Mouse (Mus musculus) layer of hippocampus, adult 18-20 months (tissue): Measurements from ENCODE around the gene Grm8. TPM values are rescaled to one million over a fixed set of nuclear protein-coding genes. Genes with fewer than 3 reads are reported as not detected.

Experiments used
- DNase-seq, 2 experiments: peaks; one replicate each; pipeline ENCODE4 v3.0.0; 2022; ENCODE audit warnings: low spot score in 2 of 2
- long read RNA-seq: library from polyadenylated mRNA; stranded (forward); transcript quantifications from one replicate; pipeline ENCODE4 v2.0.0, GENCODE M21; 2021
- total RNA-seq, 2 experiments: library from RNA; stranded (reverse); gene quantifications; 2 replicates each; pipeline ENCODE4 v1.2.3; 2021

The Grm8 gene
- 1 to 10 TPM; 8.4 to 8.9 TPM for total RNA-seq
- long read RNA-seq: 0 reads

DNA sequence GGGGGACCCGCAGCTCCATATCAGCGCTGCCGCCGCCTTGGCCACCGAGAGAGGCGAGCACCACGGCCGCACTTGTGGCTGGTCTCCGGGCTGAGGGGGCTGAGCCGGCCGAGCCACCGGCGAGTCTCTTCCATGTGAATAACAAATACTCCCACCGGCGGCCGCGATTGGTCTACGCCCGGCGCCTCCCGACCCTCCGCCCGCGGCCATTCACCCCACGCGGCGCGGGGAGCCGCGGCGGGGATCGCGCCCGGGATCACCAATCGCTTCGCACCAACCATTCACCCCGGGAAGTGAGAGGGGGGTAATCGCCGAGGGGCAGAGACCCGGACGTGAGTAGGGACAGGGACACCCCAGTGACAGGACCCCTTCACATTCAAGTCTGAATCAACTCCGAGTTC lies at the start of gene Grm8:
TSS of gene Grm8 (minus strand) at position 178 of the 401 bp plus-strand sequence.
- DNase-seq: peak in 1 of 2 experiments; percentile 25

DNA sequence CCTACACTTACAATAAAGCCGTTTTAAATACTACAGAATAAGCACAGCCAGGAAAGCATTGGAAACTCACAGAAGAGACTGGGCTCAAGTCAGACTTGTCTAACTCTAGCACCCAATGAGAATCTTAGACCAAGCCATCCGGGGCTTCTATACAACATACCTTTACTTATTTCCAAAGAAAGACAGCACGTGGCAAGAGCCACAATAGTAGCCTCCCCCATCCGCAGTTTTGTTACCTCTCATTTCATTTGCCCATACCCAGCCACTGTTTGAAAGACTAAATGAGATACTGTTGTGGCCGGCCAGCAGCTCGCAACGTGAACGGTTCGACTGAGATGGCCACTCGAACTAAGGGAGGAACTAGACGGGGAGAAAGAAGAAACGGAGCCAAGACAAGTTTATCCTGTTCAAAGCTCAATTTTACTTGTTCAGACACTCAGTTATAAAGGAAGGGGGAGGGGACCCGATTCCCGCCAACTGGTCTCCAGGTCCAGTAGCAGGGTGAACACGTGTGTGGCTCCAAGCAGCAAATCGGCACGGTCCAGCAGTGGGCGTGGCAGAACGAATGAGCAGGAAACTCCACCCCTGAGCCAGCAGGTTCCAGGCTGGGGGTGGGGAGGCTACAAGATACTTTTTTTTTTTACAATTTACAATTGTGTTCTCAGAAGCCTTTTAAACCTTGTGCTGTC lies 35.0 kb upstream of the Grm8 start:
- no peak for DNase-seq

DNA sequence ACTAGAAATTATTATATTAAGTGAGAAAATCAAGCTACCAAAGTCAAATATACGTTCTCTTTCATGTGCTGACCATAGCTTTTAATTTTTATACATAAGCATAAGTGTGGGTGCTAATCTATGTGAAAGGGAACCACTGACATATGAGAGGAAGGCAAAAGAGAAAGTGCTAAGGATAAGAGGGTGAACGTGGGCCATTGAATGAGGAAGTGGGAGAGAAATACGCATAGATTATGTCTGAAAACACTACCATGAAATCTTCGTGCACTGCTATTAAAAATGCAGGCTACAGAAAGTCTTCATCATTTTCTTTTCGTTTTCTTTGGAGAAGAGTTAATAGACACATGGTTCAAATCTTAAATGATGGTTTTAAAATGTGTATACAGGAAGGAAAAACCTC lies 25.4 kb upstream of the Grm8 start:
- DNase-seq: no peak

DNA sequence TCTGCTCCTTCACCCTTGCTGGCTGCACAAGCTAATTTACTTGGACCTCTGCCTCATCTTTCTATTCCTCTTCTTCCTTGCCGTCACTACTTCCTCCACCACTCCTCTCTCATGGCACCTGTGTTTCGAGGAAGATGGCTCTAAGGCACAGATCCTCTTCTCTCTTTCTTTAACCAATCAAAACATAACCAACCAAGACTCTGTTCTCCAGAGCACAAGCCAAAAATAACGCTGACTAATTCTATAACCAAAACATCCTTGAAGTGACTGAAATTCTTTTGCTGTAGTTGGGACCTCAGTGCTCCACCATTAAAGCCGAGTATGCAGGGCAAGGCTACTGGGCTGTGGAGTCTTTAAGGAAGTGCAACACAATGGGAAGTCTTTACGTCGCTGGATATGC lies 11.5 kb upstream of the Grm8 start:
- DNase-seq: no peak

DNA sequence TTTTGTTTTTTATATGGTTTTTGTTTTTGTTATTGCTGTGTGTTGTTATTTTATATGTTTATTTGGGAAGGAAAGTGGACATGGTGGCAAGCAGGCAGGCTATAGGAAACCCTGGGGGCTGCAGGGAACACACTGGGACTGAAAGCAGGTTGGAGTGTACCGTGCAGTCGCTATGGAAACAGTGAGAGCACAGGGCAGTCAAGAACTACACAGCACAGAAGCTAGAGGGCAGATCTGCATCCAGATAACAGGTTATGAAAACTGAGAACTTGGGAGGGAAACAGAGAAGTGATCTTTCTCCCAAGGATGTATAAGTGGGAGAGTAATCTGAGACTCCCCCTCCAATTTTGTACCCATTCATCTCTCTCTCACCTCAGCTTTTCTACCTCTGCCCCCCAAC lies 7.4 kb upstream of the Grm8 start:
- peak in 1 of 2 experiments; percentile 17 for DNase-seq

DNA sequence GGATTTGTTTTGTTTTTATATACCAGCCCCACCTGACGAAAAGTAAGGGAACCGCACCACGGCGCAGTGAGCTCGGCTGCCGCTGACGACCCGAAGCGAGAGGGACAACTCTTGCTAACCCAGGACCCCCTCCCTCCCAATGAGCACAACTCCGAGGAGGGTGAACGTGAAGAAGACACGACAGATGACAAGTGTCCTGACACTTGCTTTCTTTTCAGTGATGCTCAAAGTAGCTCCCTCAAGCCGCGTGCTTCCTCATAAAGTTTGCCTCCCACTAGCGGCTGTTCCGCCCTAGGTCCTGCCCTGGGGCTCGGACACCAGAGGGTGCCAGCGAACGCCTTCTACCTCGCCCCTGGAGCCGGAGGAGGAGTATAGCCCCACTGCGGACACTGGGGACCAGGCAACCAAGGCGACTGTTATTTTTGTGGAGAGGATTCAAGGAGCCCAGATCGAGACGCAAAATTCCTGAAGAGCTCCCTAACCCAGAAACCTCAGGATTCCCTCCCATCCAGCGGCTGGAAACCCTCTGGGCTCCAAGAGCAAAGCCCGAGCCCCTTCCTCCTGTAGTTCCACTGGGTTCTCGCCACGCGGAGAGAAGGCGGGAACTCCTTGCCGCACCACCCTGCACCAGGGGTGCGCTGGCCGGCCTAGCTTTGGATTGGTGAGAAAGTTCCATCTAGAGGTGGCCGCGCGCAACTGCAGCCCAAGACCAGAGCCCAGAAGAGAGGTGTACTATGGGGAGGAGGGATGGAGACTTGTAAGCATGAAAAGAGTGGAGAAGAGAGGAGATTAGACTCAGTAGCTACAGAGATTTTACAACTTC lies 644 bp upstream of the Grm8 start:
- peak; percentile 85 to 91 for DNase-seq

DNA sequence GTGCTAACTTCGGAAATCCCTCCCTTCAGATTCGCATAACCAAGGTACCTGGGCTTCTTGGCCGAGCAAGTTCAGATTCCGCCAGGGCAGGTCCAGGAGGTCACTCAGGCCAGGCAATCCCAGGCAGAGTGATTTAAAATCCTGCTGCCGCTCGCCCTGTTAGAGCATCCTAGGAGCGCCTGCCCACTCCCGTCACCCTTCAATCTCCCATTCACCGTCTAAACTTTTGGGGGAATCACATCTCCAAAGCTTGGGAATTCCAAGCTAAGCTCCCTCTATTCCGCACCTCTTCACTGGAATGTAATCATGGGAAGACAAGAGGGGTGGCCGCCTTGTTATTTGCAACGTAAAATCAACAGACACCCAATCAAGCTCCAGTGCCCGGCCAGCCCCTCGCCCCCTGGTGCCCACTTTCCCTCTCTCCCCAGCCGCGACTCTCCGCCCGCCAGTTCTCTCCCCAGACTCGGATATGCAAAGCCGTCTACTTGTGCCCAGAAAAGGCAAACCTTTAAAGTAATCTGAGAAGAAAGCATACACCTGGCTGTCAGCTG lies 652 bp downstream of the Grm8 start:
- DNase-seq: peak in 1 of 2 experiments; percentile 7

DNA sequence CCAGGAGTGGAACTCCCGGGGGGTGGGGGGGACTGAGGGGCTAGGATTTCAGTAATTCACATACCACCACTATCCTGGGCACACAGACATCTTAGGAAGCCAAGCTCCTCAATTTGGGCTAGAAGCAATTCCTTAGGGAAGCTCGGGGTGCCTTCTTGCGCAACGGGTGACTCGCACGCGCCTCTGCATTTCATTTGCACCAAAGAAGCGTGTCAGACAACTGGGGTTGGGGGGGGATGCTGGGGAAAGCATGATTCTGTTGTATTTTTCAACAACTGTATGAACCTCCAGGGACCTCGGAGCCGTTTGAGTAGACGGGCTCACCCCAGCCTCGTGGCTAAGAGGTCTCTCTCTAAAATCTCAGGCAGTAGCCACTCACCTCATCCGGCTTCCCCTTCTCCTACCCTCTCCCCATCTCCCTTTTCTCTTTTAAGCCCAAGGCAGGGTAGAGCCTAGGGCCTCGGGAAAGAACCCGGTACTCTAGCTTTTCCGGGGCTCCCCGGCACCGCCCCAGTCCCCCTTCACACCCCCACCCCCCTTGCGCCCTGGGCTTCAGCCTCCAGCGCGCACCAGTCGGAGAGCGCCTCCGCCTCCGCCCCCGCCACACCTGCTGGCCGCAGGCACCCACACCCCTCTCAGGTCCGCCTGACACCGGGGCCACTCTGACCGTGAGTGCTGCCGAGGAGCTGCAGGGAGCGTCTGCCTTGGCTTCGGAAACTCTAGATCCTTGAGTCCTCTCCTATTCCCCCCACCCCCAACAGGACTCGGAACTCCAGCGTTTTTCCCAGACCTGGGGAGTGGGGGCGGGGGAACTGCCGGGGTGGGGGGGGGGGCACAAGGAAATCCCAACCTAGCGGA lies 1.5 kb downstream of the Grm8 start:
- DNase-seq: peak in 1 of 2 experiments; percentile 3

DNA sequence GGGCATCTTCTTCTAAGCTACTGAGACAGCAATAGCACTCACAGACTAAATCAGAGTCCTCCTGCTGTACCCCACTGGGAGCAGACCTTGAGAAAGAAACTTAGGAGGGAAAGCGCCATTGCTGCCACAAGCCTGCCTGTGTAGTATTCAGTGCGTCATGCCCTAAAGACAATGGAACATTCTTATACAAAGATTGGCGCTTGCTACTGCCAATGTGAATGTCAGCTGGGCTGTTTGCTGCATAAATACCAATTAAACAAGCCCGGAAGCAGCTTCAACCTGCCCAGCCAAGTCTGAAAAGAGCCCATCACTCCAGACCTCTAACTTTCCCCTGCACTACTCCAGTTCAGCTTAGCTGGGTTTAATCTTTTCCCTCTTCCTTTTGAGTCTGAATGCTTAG lies 2.9 kb downstream of the Grm8 start:
- DNase-seq: peak in 1 of 2 experiments; percentile 12

DNA sequence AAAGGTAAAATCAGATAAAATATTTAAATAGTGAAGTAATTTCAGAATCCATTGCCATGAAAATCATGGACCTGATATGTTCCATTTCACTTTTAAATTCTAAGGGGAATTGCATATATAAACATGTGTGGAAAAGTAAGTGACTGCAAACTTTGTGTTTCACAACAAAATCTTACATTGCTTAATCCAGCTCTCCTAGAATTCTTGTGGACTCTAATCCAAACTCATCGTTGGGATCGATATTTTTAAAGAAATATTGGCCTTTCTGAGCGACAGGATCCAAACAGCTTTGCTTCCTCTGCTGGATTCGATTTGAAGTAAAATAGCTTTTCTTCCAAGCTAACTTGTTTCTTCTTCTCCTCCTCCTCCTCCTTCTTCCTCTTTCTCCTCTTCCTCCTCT lies 6.1 kb downstream of the Grm8 start:
- no peak for DNase-seq

DNA sequence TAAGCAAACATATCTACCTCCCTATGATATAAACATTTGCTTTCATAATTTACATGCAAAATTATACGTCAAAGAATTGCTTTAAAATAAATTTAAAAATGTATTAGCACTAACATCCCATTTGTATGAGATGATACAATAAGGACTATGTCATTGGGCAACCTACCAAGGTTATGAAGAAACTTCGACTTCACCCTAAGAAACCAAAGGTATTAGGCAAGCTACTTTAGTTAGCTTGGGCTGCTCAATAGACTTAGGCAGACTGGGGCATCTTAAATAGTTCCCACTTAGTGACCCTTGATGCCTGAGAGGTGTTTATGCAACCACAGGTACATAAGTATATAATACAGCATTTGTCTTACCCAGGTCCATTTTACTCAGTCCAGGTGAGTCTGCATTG lies 19.5 kb downstream of the Grm8 start:
- no peak for DNase-seq

DNA sequence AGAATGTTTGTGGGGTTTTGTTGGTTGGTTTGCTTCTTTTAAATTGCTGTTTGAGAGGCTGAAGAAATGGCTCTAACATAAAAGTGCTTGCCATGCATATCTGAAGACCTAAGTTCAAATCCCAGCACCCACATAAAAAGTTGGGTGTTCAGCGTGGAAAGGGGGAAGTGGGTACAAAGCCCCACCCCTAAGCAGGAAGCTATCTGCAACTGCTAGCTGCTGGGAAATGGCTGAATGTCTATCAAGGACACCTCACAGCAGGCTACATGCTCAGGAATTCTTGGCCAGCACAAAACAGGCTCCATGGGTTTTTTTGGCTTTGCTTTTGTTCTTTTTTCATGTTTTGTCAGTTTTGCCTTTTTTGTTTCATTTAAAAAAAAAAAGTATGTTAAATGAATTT lies 20.1 kb downstream of the Grm8 start:
- DNase-seq: no peak

DNA sequence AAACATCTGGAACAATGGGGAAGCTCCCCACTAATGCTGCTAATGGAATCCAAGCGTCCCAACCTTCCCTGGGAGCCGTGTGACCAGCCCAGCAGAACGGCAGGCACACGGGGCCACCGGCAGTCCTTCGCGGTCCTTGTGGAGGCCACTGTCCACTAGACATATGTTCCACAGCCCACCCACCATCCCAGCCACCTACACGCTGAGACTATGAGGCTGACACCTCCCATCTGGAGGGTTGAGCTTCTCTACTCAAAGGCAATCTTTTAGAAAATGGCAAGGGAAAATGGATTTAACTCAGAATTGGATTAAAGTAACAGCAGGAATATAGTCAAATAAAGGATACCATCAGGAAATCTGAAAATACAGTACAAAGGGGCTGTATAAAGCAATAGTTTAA lies 23.4 kb downstream of the Grm8 start:
- no peak for DNase-seq

DNA sequence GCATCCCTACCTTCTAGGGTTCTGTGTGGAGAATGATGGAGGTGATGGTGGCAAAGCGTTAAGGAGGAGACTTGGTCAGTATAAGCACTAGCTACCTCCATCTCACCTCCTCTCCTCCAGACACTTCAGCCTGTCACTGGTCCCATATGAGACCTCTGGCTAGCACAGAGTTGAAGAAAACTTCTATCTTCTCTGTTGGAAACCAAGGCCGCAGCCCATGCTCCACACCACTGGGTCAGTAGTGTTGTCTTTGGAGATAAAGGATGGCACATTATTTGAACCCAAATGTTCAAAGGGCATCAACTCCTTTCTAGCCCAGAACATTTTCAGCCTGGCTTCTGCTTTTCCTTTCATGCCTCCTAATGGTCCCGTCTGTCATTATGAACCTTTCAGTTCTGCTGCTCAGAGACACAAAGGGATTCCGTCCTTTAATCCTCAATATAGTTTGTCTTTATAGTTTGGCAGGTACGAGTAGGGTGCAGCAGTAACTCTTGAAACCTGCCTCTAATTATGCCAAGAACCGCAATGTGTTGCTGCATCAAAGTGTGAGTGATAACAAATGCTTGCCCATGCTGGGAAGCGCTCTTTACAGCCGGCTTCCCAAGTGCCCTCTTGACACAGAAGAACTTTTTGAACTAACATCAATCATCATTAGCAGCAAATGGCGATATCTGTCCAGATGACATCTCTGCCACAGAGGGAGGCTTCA lies 32.2 kb downstream of the Grm8 start:
- no peak for DNase-seq

DNA sequence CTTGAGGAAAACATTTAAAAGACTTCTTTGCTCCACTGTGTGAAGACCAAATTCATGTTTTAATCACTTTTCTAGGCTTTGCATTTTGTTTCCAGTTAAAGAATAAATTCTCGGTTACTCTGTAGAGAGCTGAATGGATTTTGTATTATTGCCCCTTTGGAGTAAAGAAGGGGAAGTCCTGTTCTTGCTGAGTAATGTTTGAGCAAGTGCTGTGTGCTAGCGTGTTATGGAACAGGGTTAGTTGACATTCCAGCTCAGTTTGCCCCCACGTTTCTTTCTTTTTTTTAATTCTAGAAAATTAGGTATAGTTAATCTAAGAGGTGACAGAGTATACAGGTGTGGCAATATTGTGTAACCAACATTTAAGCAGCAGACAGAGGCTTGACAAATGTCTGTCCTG lies 35.0 kb downstream of the Grm8 start:
- DNase-seq: no peak

DNA sequence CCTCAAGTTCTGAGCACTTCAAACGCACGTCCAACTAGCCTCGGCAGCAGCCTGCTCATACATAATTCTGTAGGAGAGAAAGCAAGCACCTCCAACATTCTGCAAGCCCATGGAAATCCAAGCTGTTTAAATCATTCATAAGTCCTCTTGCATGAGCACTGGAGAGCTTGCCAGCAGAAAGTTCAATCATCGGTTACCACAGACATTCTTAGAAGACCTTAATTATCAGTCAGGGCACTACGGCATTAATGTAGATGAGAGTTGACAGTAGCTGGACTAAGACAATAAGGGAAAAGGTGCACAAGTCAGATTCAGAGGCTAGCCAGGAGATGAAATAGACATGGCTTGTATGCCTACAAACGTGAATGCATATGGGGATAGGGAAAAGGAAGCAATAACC lies 42.5 kb downstream of the Grm8 start:
- no peak for DNase-seq

DNA sequence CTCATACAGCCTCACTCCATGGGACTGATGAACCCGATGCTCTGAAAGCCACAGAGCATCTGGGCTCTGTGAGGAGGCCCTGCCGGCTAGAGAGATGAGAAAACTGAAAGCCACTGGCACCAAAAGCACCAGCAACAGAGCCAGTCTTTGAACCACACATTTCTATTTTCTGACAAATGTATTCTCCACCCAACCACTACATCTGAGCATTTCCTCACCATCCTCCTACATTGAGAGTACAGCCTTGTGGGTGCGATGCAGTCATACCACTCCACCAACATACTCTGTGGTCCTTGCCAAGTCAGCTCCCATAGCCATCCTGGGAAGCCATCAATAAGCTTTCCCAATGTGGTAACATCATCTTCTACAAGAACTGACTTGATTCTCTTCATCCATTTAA lies 43.1 kb downstream of the Grm8 start:
- peak; percentile 9 to 41 for DNase-seq

DNA sequence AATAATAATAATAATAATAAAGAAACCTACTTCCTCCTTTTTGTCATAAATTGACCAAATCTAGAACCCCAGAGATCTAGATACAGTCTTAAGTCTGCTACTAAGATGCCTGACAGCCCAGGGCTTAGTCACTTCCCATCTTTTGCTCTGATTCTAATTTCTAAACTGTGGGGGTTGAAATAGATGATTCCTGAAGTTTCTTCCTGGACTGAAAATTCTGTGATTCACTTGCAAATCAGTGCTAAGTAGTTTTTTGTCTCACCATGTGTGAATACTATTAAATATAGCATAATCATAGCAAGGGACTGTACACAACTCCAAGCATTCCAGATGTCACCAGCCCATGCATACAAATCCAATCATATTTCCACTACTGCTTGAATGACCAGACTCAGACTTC lies 44.0 kb downstream of the Grm8 start:
- DNase-seq: no peak

DNA sequence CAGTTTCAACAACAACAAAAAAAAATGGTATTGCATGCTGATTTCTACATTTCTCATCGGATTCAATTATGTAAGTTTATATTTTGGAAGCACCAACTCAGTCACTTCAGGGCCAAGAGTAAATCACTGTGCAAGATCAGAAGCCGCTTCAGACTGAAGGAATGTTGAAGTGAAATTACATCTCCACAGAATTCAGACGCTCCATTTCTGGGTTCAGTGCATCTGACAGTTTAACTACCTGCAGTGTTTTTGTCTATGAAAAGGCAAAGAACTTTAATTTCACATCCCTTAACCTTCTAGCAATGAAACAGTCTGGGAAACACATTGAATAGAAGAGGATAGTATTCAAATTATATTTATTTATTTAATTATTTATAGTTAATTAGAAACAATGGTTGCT lies 59.4 kb downstream of the Grm8 start:
- no peak for DNase-seq

DNA sequence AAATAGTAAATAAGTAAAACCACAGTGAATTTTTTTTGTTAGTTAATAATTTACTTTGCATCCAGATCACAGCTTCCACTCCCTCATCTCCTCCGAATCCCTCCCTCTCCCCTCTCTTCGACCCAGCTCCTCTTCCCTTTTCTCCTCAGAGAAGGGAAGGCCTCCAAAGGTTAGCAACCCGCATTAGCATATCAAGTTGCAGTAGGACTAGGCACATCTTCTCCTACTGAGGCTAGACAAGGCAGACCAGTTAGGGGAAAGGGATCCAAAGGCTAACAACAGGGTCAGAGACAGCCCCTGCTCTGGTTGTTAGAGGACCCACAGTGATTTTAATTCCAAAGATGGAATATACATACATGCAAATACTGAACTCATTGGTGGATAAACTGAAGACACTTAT lies 60.5 kb downstream of the Grm8 start:
- DNase-seq: no peak

DNA sequence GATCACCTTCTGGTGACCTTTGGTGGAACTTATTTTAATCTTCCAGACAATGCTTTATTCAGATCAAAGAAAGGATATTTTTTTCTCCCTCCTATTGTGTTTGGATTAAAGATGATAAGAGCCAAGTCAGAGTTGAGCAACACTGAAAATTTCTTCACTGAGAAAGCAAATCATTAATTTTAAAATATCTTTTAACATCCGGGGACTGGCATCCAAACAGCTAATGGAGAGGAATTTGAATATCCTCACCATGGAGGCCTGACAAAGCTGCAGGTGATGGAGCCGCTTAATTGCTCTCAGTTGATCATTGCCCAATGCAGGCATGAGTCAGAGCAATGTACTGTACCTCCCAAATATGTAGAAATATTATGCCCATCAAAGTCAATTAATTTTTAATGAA lies 83.0 kb downstream of the Grm8 start:
- DNase-seq: peak in 1 of 2 experiments; percentile 5
